Mouse (Mus musculus): Measurements from ENCODE around the gene Chst11.

Gene Chst11

DNA sequence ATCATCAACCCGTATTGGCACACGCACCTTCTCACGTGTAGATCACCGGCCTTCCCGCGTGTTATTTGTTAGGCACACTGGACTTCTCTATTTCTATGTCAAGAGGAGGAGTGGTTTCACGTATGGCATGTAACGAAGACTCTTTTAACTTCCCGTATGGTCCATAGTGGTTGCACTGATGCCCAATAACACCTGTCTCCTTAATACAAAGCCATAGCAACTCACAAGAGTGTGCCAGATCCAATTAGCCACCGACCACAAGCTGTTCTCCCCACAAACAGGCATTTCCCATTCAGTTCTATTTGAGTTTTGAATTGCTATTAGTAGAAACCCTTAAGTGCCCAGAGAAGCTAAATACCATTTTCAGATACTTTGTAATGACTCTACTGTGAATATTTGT is 234.9 kb downstream of the Chst11 start:
- DNase-seq = no peak

DNA sequence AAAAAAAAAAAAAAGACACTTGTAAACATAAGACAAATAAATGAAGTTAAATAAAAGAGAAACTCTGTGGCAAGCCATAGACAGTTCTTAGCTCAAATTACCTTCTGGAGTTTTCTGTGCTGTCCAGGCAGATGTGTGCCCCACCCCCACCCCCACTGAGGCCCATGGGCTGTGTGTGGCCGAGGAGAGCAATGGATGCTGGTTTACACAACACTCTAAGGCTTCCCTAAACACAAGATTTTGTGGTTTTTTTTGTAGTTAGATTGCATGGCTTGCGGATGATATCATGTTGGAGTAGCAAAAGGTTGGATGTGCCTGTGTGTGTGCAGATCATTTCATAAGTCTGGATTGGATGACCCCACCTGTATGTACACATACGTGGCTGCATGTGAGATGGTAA is 235.5 kb downstream of the Chst11 start:
- DNase-seq = no peak

DNA sequence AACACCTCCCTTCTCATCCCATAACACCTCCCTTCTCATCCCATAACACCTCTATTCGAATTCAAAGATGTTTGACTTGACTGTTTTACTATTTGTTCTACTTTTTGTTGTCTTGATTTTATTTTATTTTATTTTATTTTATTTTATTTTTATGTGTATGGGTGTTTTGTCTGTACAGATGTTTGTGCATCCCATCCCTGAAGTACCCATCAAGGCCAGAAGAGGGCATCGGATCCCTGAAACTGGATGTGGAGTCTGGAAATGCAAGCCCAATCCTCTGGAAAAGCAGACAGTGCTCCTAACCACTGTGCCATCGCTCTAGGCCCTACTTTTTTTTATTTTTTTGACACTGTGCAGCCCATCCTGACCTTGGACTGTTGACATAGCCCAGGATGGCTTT is 239.7 kb downstream of the Chst11 start:
- DNase-seq = no peak

- DNase-seq = no peak
Measured at GRCm38 (mm10) chr10:83228626-83229025, 243.3 kb downstream of the Chst11 start.

DNA sequence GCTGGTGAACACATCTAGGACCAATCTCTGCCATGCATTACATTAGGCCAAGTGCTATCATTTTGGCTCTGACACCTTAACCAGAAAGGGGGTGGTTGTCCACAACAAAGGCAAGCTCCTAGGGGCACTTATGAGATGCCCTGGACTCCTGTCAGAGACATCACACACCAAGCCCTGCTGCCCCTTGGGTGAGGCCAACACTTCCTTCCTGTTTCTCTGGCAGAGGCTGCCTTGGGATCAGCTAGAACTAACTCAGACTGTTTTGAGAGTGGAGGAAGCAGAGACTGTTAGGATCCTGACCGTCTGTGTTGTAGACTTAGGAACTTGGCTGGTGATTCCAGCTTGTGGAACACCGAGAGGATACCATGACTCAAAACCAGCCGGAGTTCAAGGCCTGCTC is 248.7 kb downstream of the Chst11 start:
- DNase-seq = no peak

GRCm38 (mm10) chr10:83234391-83234790 is 249.1 kb downstream of the Chst11 start:
- DNase-seq = no peak

DNA sequence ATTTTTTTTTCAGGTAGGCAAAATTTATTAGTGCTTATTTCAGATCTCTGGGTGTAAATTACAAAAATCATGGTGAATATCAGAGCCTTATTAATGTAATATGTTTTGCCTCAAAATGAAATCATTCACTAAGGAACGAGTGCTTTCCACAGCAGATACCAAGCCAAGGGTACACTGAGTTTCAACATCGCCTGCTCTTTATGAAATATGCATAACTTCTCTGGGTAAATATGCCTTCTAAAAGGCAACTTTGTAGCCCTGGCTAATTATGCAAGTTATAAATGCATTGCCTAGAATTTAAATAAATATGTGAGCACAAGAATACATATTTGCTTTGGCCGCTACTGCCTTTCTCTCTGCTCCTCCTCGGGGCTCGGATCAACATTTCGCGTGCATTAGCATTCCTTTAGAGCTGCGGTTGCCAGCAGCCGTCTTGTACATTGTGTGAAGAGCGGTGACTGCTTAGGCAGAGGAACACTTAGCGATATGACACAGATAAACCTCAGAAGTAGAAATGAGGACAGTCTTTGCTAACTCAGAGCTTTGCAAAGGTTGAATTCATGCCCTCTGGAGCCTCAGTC is 256.9 kb downstream of the Chst11 start:
- no peak for DNase-seq

- DNase-seq = no peak
Measured at GRCm38 (mm10) chr10:83244131-83244530, 258.8 kb downstream of the Chst11 start.

All from cerebellum, adult 11 months (tissue).